Mouse (Mus musculus): ENCODE measurements around the gene Mup17. TPM values are rescaled to one million over a fixed set of nuclear protein-coding genes. Genes with fewer than 3 reads are reported as not detected.
"Not testable (repeated sequence)": the region's sequence is repeated elsewhere in the genome, so short reads cannot be mapped to it uniquely, and the experiment has no call there.

The Mup17 gene
- not detected in 2 replicates for polyA plus RNA-seq (2014; fragmentation: Nextera tagmentation; extraction: Ambion mirVana)

DNA sequence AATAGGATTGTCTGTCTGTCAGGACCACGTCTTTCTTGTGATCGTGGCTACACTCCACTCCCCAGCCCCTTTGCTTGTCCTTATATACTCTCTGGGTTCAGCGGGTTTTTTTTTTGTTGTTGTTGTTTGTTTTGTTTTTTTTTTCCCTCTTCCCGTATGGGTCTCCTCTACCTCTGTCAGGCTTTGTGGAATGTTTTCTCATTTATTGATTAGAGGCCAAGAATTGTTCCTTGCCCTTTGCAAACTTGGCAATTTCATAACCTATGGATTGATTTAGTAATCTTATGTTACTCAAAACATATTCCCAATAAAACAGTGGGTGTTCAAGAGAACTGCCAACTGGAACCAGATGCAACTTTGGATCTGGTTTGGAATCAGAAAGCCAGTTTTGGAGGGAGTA, at the start of gene Mup17:
Mup17 (minus strand) TSS at position 101 of the 400 bp plus-strand sequence.
- H3K36me3 ChIP-seq (ENCODE audit: control insufficient read depth, insufficient read depth, low read length); H3K9ac ChIP-seq (ENCODE audit: low read depth, low read length); H3K27ac ChIP-seq (ENCODE audit: low read depth, low read length); H3K4me1 ChIP-seq (replicated peaks; ENCODE audit: control insufficient read depth, insufficient read depth, low read length); H3K4me3 ChIP-seq (ENCODE audit: low read depth, low read length); ATAC-seq (replicated peaks; ENCODE audit: low FRiP score); H3K4me2 ChIP-seq; H3K27me3 ChIP-seq (replicated peaks; ENCODE audit: control insufficient read depth, insufficient read depth, low read length); DNase-seq (ENCODE audit: low spot score); H3K9me3 ChIP-seq (ENCODE audit: control insufficient read depth, low read length): not testable (repeated sequence)
- 80% methylated on average over 2 of the region's 4 CpGs for WGBS

DNA sequence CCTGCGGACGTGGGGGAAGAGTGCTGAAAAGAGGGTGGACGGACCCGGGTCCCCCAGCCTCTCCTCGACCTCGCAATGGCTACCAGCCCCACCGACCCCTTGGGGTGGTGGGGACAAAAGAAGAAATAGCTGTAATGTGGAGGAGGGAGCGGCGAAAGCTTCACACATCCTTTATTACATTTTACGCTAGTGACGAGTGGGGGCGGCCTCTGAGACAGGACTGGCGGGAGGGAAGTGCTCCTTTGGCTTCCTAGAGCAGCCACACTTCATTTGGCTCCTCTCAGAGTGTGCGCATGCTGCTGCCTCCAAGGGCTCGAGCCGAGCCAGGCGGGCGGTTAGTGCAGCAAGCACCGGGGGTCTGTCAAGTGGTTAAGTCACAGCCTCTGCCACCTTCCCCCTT, 24.1 kb downstream of the Mup17 start:
- H3K27me3 ChIP-seq (replicated peaks; ENCODE audit: control insufficient read depth, insufficient read depth, low read length); H3K4me1 ChIP-seq (replicated peaks; ENCODE audit: control insufficient read depth, insufficient read depth, low read length); H3K9ac ChIP-seq (ENCODE audit: low read depth, low read length); H3K27ac ChIP-seq (ENCODE audit: low read depth, low read length); H3K9me3 ChIP-seq (ENCODE audit: control insufficient read depth, low read length); H3K4me3 ChIP-seq (ENCODE audit: low read depth, low read length); H3K4me2 ChIP-seq; H3K36me3 ChIP-seq (ENCODE audit: control insufficient read depth, insufficient read depth, low read length); ATAC-seq (replicated peaks; ENCODE audit: low FRiP score); DNase-seq (ENCODE audit: low spot score): not testable (repeated sequence)
- 88% methylated on average over 17 of the region's 19 CpGs for WGBS

DNA sequence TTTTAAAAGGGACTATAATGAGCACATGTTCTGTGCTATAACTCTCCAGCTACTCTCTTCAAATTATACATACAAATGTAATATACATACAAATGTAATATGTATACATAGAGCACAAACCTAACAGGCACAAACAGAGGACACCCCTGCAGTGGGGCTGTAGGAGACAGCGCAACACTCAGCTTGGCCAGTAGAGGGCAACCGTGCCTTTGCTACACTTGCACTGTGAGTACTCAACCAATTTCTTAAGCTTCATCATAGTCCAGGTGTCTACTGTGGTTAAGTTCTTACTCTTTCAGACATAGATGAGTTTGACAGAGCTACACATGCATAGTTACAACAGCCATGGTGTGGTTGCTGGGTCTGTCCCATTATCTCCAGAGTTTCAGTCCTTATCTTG, 39.8 kb downstream of the Mup17 start:
- ATAC-seq (replicated peaks; ENCODE audit: low FRiP score); DNase-seq (ENCODE audit: low spot score); H3K27ac ChIP-seq (ENCODE audit: low read depth, low read length); H3K4me1 ChIP-seq (replicated peaks; ENCODE audit: control insufficient read depth, insufficient read depth, low read length); H3K36me3 ChIP-seq (ENCODE audit: control insufficient read depth, insufficient read depth, low read length); H3K9ac ChIP-seq (ENCODE audit: low read depth, low read length); H3K4me2 ChIP-seq; H3K27me3 ChIP-seq (replicated peaks; ENCODE audit: control insufficient read depth, insufficient read depth, low read length); H3K9me3 ChIP-seq (ENCODE audit: control insufficient read depth, low read length); H3K4me3 ChIP-seq (ENCODE audit: low read depth, low read length): not testable (repeated sequence)
- WGBS: 36% methylated on average over 2 of the region's 2 CpGs

Other genes with a start within 250 kb of the Mup17 start
- gene Mup15, start 156.1 kb downstream of the Mup17 start, polyA plus RNA-seq (2014; fragmentation: Nextera tagmentation; extraction: Ambion mirVana): not detected in 2 replicates
- not detected in 2 replicates for gene Mup16, start 76.3 kb downstream of the Mup17 start, polyA plus RNA-seq (2014; fragmentation: Nextera tagmentation; extraction: Ambion mirVana)
- not detected in 2 replicates for gene Mup18, start 78.3 kb upstream of the Mup17 start, polyA plus RNA-seq (2014; fragmentation: Nextera tagmentation; extraction: Ambion mirVana)
- gene Mup19, start 186.4 kb upstream of the Mup17 start, polyA plus RNA-seq (2014; fragmentation: Nextera tagmentation; extraction: Ambion mirVana): not detected in 2 replicates
- not detected in 2 replicates for gene Mup5, start 239.4 kb upstream of the Mup17 start, polyA plus RNA-seq (2014; fragmentation: Nextera tagmentation; extraction: Ambion mirVana)